Mouse (Mus musculus) urinary bladder, postnatal 4 days (tissue): Measurements from ENCODE around the gene Wdr70.

Experiments used
- DNase-seq, 2 experiments: peaks; one replicate each; pipeline ENCODE4 v3.0.0; 2021 to 2022; ENCODE audit warnings: low spot score in 2 of 2

Wdr70 gene

GRCm38 (mm10) chr15:8030643-8031042, 68.4 kb downstream of the Wdr70 start:
- DNase-seq = no peak

GRCm38 (mm10) chr15:8027503-8027902, 71.5 kb downstream of the Wdr70 start:
- DNase-seq = no peak

- DNase-seq = no peak
Measured at GRCm38 (mm10) chr15:8011418-8011817, 87.6 kb downstream of the Wdr70 start.

GRCm38 (mm10) chr15:8007413-8007812, 91.6 kb downstream of the Wdr70 start:
- no peak for DNase-seq

- DNase-seq = no peak
Measured at GRCm38 (mm10) chr15:8006056-8006455, 93.0 kb downstream of the Wdr70 start.

GRCm38 (mm10) chr15:8005506-8005905, 93.5 kb downstream of the Wdr70 start:
- no peak for DNase-seq

GRCm38 (mm10) chr15:8003789-8004188, 95.2 kb downstream of the Wdr70 start:
- no peak for DNase-seq

GRCm38 (mm10) chr15:7998843-7999546, 100.0 kb downstream of the Wdr70 start:
- no peak for DNase-seq

GRCm38 (mm10) chr15:7998095-7998494, 100.9 kb downstream of the Wdr70 start:
- DNase-seq = no peak

- DNase-seq = no peak
Measured at GRCm38 (mm10) chr15:7993721-7994120, 105.3 kb downstream of the Wdr70 start.

GRCm38 (mm10) chr15:7990101-7990500, 108.9 kb downstream of the Wdr70 start:
- no peak for DNase-seq

GRCm38 (mm10) chr15:7987374-7987773, 111.6 kb downstream of the Wdr70 start:
- no peak for DNase-seq

GRCm38 (mm10) chr15:7986274-7986673, 112.7 kb downstream of the Wdr70 start:
- no peak for DNase-seq

- no peak for DNase-seq
Measured at GRCm38 (mm10) chr15:7978640-7979039, 120.4 kb downstream of the Wdr70 start.

GRCm38 (mm10) chr15:7976775-7977174, 122.2 kb downstream of the Wdr70 start:
- no peak for DNase-seq

GRCm38 (mm10) chr15:7974368-7974767, 124.6 kb downstream of the Wdr70 start:
- no peak for DNase-seq

GRCm38 (mm10) chr15:7972528-7972927, 126.5 kb downstream of the Wdr70 start:
- no peak for DNase-seq

- DNase-seq = no peak
Measured at GRCm38 (mm10) chr15:7962786-7963185, 136.2 kb downstream of the Wdr70 start.

- DNase-seq = no peak
Measured at GRCm38 (mm10) chr15:7961489-7961888, 137.5 kb downstream of the Wdr70 start.

- DNase-seq = no peak
Measured at GRCm38 (mm10) chr15:7956899-7957298, 142.1 kb downstream of the Wdr70 start.

- DNase-seq = no peak
Measured at GRCm38 (mm10) chr15:7950561-7950960, 148.4 kb downstream of the Wdr70 start.

GRCm38 (mm10) chr15:7941690-7942089, 157.3 kb downstream of the Wdr70 start:
- no peak for DNase-seq

- no peak for DNase-seq
Measured at GRCm38 (mm10) chr15:7935571-7936165, 163.3 kb downstream of the Wdr70 start.

- DNase-seq = no peak
Measured at GRCm38 (mm10) chr15:7934580-7934979, 164.4 kb downstream of the Wdr70 start.
